19 mouse cellular contexts compared by ENCODE assay signal in genomic region chrX:104402463-104402862, GRCm38 (mm10). TPM values are rescaled to one million over a fixed set of nuclear protein-coding genes. Genes with fewer than 3 reads are reported as not detected.
A peak's percentile ranks its signal among the peaks of the same experiment; 100 is the strongest.
DNase-seq lines count a peak whose midpoint lies in the region; ATAC-seq and TF ChIP-seq lines count a peak whose summit lies in the region.
"Had no signal": no experiment of that assay in that cellular context is flagged by ENCODE, and none has a peak within 500 bp of the region (broad histone marks: within the 10 kb centered on the region; RNA-seq: fewer than 3 reads in every experiment).

No protein-coding gene starts in this region.

- ATAC-seq in liver, postnatal 0 days, result no peak
- no peak for ATAC-seq in forebrain, embryonic 14.5 days
- ATAC-seq: midbrain, embryonic 13.5 days had no signal

- no peak overlapping the region for H3K9ac ChIP-seq in liver, adult 2 months (ENCODE audit: low read depth, low read length)
- no peak overlapping the region for H3K9ac ChIP-seq in liver, postnatal 0 days (replicated peaks)
- no peak overlapping the region for H3K9ac ChIP-seq in forebrain, embryonic 14.5 days (ENCODE audit: low read length)
- H3K9ac ChIP-seq: embryonic facial prominence, embryonic 12.5 days; forebrain, embryonic 12.5 days; hindbrain, embryonic 15.5 days; liver, embryonic 14.5 days; lung, embryonic 15.5 days; midbrain, embryonic 13.5 days had no signal

- H3K9me3 ChIP-seq in liver, postnatal 0 days (ENCODE audit: low read length), result no peaks in the 10 kb centered on the region
- H3K9me3 ChIP-seq in forebrain, embryonic 14.5 days (replicated peaks; ENCODE audit: control insufficient read depth, low read length), result no peaks in the 10 kb centered on the region
- H3K9me3 ChIP-seq: embryonic facial prominence, embryonic 12.5 days; forebrain, embryonic 12.5 days; hindbrain, embryonic 15.5 days; lung, embryonic 15.5 days; megakaryocyte, embryonic 14.5 days; midbrain, embryonic 13.5 days had no signal

- no peak overlapping the region for H3K4me2 ChIP-seq in liver, postnatal 0 days (ENCODE audit: low read depth, low read length)
- H3K4me2 ChIP-seq in forebrain, embryonic 14.5 days (ENCODE audit: low read length), result no peak overlapping the region
- H3K4me2 ChIP-seq: embryonic facial prominence, embryonic 12.5 days; forebrain, embryonic 12.5 days; hindbrain, embryonic 15.5 days; lung, embryonic 15.5 days; midbrain, embryonic 13.5 days had no signal

- H3K4me3 ChIP-seq in liver, adult 2 months (ENCODE audit: insufficient read depth, low read depth, low read length), result no peak overlapping the region
- H3K4me3 ChIP-seq in liver, postnatal 0 days (ENCODE audit: low read depth, low read length), result no peak overlapping the region
- H3K4me3 ChIP-seq in forebrain, embryonic 14.5 days (ENCODE audit: low read depth, low read length), result no peak overlapping the region
- H3K4me3 ChIP-seq: embryonic facial prominence, embryonic 12.5 days; erythroblast, embryonic 14.5 days; forebrain, embryonic 12.5 days; hindbrain, embryonic 15.5 days; lung, embryonic 15.5 days; megakaryocyte, embryonic 14.5 days; midbrain, embryonic 13.5 days had no signal

- H3K79me2 ChIP-seq in liver, adult 2 months (ENCODE audit: control insufficient read depth, insufficient read depth, low read length), result peaks cover 12% of the 10 kb centered on the region; the same call in 1 of the 2 replicates

- DNase-seq in cerebellum, postnatal 10 days, result peak; percentile 4 to 8
- DNase-seq in cerebellum, adult 18-20 months, result no peak
- DNase-seq in liver, adult 2 months (ENCODE audit: extremely low read depth, low read depth, low spot score), result peak; percentile 75
- DNase-seq in liver, postnatal 0 days, result no peak
- DNase-seq in brain, adult 2 months (ENCODE audit: low read depth, low spot score), result peak; percentile 7
- no peak for DNase-seq in forebrain, embryonic 14.5 days (ENCODE audit: low spot score)
- DNase-seq in left cerebral cortex, adult 8-10 months (ENCODE audit: low spot score in 2 of 2), result no peak
- DNase-seq: heart, postnatal 4 days; layer of hippocampus, adult 9-11 months; lung, postnatal 36 days; spleen, adult 18-20 months had no signal

- no peak for TF ChIP-seq CTCF in liver, adult 2 months (IDR thresholded peaks at IDR 0.05; ENCODE audit: low read depth, low read length)
- TF ChIP-seq CTCF in liver, postnatal 0 days (IDR thresholded peaks at IDR 0.05; ENCODE audit: low read depth), result no peak

- peaks cover 10% of the 10 kb centered on the region for H3K4me1 ChIP-seq in liver, adult 2 months (ENCODE audit: control insufficient read depth, insufficient read depth, low read length)
- H3K4me1 ChIP-seq in liver, postnatal 0 days (ENCODE audit: insufficient read depth), result no peaks in the 10 kb centered on the region
- H3K4me1 ChIP-seq in forebrain, embryonic 14.5 days (ENCODE audit: control insufficient read depth, insufficient read depth, low read length), result no peaks in the 10 kb centered on the region
- H3K4me1 ChIP-seq: embryonic facial prominence, embryonic 12.5 days; forebrain, embryonic 12.5 days; hindbrain, embryonic 15.5 days; lung, embryonic 15.5 days; midbrain, embryonic 13.5 days had no signal

- H3K27me3 ChIP-seq in liver, adult 2 months (ENCODE audit: control insufficient read depth, insufficient read depth, low read length), result no peaks in the 10 kb centered on the region
- no peaks in the 10 kb centered on the region for H3K27me3 ChIP-seq in liver, postnatal 0 days (ENCODE audit: insufficient read depth, low read length)
- no peaks in the 10 kb centered on the region for H3K27me3 ChIP-seq in forebrain, embryonic 14.5 days (replicated peaks; ENCODE audit: control insufficient read depth, insufficient read depth, low read length)
- H3K27me3 ChIP-seq: hindbrain, embryonic 15.5 days; lung, embryonic 15.5 days had no signal

- no peak for TF ChIP-seq EP300 in liver, postnatal 0 days (IDR thresholded peaks at IDR 0.05; ENCODE audit: low read depth)

- no peak for TF ChIP-seq POLR2A in liver, adult 2 months (IDR thresholded peaks at IDR 0.05; ENCODE audit: extremely low read depth, insufficient read depth, low read length)

- H3K27ac ChIP-seq in liver, adult 2 months (replicated peaks; ENCODE audit: insufficient read depth, low read depth, low read length), result no peak overlapping the region
- no peak overlapping the region for H3K27ac ChIP-seq in liver, postnatal 0 days (ENCODE audit: low read depth)
- H3K27ac ChIP-seq in forebrain, embryonic 14.5 days (ENCODE audit: low read depth, low read length), result no peak overlapping the region
- H3K27ac ChIP-seq: embryonic facial prominence, embryonic 12.5 days; forebrain, embryonic 12.5 days; hindbrain, embryonic 15.5 days; liver, embryonic 14.5 days; lung, embryonic 15.5 days; midbrain, embryonic 13.5 days had no signal

- 24% methylated on average over 5 of the region's 5 CpGs for WGBS in liver, adult 2 months
- 69% methylated on average over 5 of the region's 5 CpGs for WGBS in liver, postnatal 0 days (ENCODE audit: insufficient replicate concordance)
- 76% methylated on average over 5 of the region's 5 CpGs for WGBS in forebrain, embryonic 14.5 days

- H3K36me3 ChIP-seq in liver, adult 2 months (ENCODE audit: control insufficient read depth, insufficient read depth, low read length), result no peaks in the 10 kb centered on the region
- no peaks in the 10 kb centered on the region for H3K36me3 ChIP-seq in liver, postnatal 0 days (replicated peaks; ENCODE audit: insufficient read depth, low read length)
- no peaks in the 10 kb centered on the region for H3K36me3 ChIP-seq in forebrain, embryonic 14.5 days (ENCODE audit: control insufficient read depth, insufficient read depth, low read length)
- H3K36me3 ChIP-seq: embryonic facial prominence, embryonic 12.5 days; forebrain, embryonic 12.5 days; hindbrain, embryonic 15.5 days; lung, embryonic 15.5 days; midbrain, embryonic 13.5 days had no signal

RNA-seq across cellular contexts. Expression of gene Abcb7, which starts 11.2 kb away (rescaled TPM):
- 31.6 and 37.6 TPM in 2 replicates for total RNA-seq in liver, adult 2 months (2014; rRNA removed)
- polyA plus RNA-seq in liver, adult 2 months (2012; rRNA removed), result 4.5 and 5.8 TPM in 2 replicates
- polyA plus RNA-seq in liver, postnatal 0 days (2015; fragmentation: Nextera tagmentation; extraction: Ambion mirVana), result 4.6 and 5.5 TPM in 2 replicates
- polyA plus RNA-seq in forebrain, embryonic 14.5 days (2014; fragmentation: Nextera tagmentation; extraction: Ambion mirVana), result 11.0 and 12.1 TPM in 2 replicates
- 10 to 100 TPM; 26.3 to 31.9 (median 29.5) TPM for total RNA-seq in left cerebral cortex, adult 8-10 months (2022)

Comparison
In these comparisons a context has a peak if more than half of its experiments do, and no peak if none do; other contexts are left out.
1. DNase-seq: peak in cerebellum, postnatal 10 days (2 of 2), liver, adult 2 months (single experiment) and brain, adult 2 months (single experiment); none in cerebellum, adult 18-20 months (0 of 2), liver, postnatal 0 days (single experiment), forebrain, embryonic 14.5 days (single experiment) and left cerebral cortex, adult 8-10 months (0 of 2).